Mouse (Mus musculus): ENCODE data around the gene Farp1. TPM values are rescaled to one million over a fixed set of nuclear protein-coding genes. Genes with fewer than 3 reads are reported as not detected.

The Farp1 gene
- polyA plus RNA-seq, 1 experiment = 29.2 TPM

DNA sequence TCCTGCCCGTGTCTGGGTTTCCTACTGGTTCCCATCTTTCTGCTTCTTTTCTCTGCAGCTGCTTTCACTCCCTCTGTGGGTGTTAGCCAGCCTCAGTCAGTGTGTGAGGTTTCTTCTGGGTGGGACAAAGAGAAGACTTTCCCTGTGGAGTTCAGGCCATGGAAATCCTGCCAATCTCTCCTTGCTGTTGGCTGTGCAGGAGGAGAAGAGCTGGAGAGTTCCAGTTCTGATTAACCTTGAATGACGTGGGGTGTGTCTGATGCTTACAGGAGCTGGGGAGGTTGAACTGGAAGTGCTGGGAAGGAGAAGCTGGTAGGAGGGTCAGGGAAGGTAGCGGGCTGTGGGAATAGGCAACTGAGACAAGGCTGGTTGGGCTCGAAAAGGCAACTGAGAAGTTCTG is 26.7 kb downstream of the Farp1 start:
- 0 out of 2 replicates have a peak, but pooled peaks cover 2% of the 10 kb centered on the region for H3K9me3 ChIP-seq (replicated peaks; ENCODE audit: control insufficient read depth, insufficient read depth, low read length, poor library complexity, severe bottlenecking)
- H3K4me3 ChIP-seq (ENCODE audit: low read depth, low read length) = no peak overlapping the region
- H3K4me1 ChIP-seq (ENCODE audit: control insufficient read depth, insufficient read depth, low read length) = peaks cover 2% of the 10 kb centered on the region
- H3K36me3 ChIP-seq (ENCODE audit: control insufficient read depth, insufficient read depth, low read length, poor library complexity, severe bottlenecking) = no peaks in the 10 kb centered on the region
- TF ChIP-seq POLR2A (IDR thresholded peaks at IDR 0.05; ENCODE audit: insufficient read depth, low read length) (no peak), EP300 (IDR thresholded peaks at IDR 0.05; ENCODE audit: insufficient read depth, low read depth, low read length) (no peak)
- H3K27ac ChIP-seq (ENCODE audit: insufficient read depth, low read length) = no peak overlapping the region
- no peak overlapping the region for H3K9ac ChIP-seq (ENCODE audit: low read depth, poor library complexity, severe bottlenecking)
- H3K27me3 ChIP-seq (ENCODE audit: control insufficient read depth, insufficient read depth, low read length, poor library complexity, severe bottlenecking) = no peaks in the 10 kb centered on the region

DNA sequence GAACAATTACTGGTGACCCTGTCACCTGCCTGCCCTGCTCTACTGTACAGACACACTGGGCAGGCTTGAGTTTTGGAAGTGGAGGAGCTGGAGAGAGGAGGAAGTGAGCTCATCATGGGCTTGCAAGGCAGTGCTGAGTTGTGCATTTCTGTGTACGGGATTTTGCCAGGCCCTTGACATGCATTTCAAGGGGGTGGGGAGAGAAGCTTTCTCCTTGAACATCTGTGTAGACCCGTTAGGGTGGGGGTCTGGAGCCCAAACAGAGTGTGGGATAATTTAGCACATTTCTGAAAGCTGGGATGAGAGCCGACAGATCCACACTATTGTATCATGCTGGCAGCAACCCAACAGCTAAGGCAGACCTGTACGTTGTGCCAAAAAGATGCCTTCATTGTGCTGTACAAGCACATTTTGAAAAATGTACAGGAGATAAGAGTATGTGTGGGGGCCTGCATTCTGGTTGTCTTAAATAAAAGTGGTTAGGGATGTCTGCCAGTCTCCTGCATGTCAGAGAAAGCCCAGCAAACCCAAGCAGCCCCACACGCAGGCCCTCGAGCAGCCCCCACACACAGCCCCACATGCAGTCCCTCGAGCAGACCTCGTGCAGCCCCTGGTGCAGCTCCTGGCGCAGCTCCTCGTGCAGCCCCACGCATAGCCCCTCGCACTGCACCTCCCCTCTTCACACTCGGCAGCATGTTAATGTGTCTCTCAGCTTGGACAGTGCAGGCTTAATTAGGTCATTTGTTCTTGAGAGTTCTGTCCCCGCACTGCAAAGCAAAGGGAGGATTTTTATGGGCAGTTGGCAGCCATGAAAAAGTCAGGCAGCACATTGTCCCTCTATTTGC is 27.5 kb downstream of the Farp1 start:
- H3K4me1 ChIP-seq (ENCODE audit: control insufficient read depth, insufficient read depth, low read length) = peaks cover 2% of the 10 kb centered on the region
- no peak overlapping the region for H3K27ac ChIP-seq (ENCODE audit: insufficient read depth, low read length)
- H3K9ac ChIP-seq (ENCODE audit: low read depth, poor library complexity, severe bottlenecking) = no peak overlapping the region
- H3K27me3 ChIP-seq (ENCODE audit: control insufficient read depth, insufficient read depth, low read length, poor library complexity, severe bottlenecking) = no peaks in the 10 kb centered on the region
- no peaks in the 10 kb centered on the region for H3K36me3 ChIP-seq (ENCODE audit: control insufficient read depth, insufficient read depth, low read length, poor library complexity, severe bottlenecking)
- TF ChIP-seq POLR2A (IDR thresholded peaks at IDR 0.05; ENCODE audit: insufficient read depth, low read length) (no peak), CTCF (IDR thresholded peaks at IDR 0.05; ENCODE audit: low read depth, low read length) (no peak), EP300 (IDR thresholded peaks at IDR 0.05; ENCODE audit: insufficient read depth, low read depth, low read length) (no peak)
- 0 out of 2 replicates have a peak, but pooled peaks cover 2% of the 10 kb centered on the region for H3K9me3 ChIP-seq (replicated peaks; ENCODE audit: control insufficient read depth, insufficient read depth, low read length, poor library complexity, severe bottlenecking)
- no peak overlapping the region for H3K4me3 ChIP-seq (ENCODE audit: low read depth, low read length)

DNA sequence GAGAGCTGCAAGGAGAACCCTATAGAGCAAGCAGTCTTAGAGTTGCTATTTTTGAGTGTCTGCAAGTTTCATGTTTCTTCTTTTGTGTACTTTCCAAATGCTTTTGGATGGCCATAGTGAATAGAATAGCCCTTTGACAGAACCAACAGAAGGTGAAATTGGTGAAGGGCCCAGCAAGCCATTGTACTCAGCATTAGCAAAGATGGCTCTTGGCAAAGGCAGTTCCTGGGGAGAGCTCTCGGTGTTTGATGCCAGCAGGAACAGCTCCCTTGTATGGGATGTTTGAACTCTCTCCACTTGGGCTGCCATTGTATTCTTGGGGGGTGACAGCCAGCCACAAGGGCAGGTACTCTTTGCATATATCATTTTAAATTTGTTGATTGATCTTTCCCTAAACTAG is 29.7 kb downstream of the Farp1 start:
- Histone ChIP-seq H3K27me3 (ENCODE audit: control insufficient read depth, insufficient read depth, low read length, poor library complexity, severe bottlenecking) (no peaks in the 10 kb centered on the region), H3K4me1 (ENCODE audit: control insufficient read depth, insufficient read depth, low read length) (peaks cover 2% of the 10 kb centered on the region), H3K4me3 (ENCODE audit: low read depth, low read length) (no peak overlapping the region), H3K9me3 (replicated peaks; ENCODE audit: control insufficient read depth, insufficient read depth, low read length, poor library complexity, severe bottlenecking) (0 out of 2 replicates have a peak, but pooled peaks cover 2% of the 10 kb centered on the region), H3K27ac (ENCODE audit: insufficient read depth, low read length) (no peak overlapping the region), H3K36me3 (ENCODE audit: control insufficient read depth, insufficient read depth, low read length, poor library complexity, severe bottlenecking) (no peaks in the 10 kb centered on the region), H3K9ac (ENCODE audit: low read depth, poor library complexity, severe bottlenecking) (no peak overlapping the region)
- no peak for TF ChIP-seq EP300 (IDR thresholded peaks at IDR 0.05; ENCODE audit: insufficient read depth, low read depth, low read length)
- no peak for TF ChIP-seq POLR2A (IDR thresholded peaks at IDR 0.05; ENCODE audit: insufficient read depth, low read length)
- no peak for TF ChIP-seq CTCF (IDR thresholded peaks at IDR 0.05; ENCODE audit: low read depth, low read length)

DNA sequence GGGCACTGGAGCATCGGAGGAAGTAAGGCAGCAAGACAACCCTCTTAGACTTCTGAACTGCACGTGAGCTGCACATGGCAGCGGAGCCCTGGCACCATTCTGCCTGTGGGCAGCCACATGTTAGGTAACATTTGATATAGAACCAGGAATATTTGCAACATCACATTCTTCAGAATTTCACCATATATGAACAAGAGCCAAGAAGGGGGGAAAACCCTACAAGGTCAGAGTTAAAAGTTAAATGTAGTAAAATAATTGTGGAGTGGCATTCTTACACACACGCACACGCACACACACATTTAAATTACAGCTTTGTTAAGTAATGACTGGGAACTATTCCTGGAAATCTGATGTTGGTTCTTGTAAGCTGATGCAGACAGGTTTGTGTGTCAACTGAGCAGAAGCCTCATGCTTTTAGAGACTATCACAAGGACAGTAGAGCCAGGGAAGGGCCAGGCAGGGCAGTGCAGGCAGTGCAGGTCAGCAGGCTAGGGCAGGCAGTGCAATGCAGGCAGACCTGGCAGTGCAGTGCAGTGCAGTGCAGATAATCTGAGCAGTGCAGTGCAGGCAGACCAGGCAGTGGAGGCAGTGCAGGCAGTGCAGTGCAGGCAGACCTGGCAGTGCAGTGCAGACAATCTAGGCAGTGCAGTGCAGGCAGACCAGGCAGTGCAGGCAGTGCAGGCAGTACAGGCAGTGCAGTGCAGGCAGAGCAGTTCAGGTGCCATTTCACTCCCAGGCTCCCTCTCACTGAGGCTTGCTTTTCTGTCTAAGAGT is 38.3 kb downstream of the Farp1 start:
- H3K36me3 ChIP-seq (ENCODE audit: control insufficient read depth, insufficient read depth, low read length, poor library complexity, severe bottlenecking) = no peaks in the 10 kb centered on the region
- H3K4me3 ChIP-seq (ENCODE audit: low read depth, low read length) = no peak overlapping the region
- H3K9me3 ChIP-seq (replicated peaks; ENCODE audit: control insufficient read depth, insufficient read depth, low read length, poor library complexity, severe bottlenecking) = no peaks in the 10 kb centered on the region
- no peak overlapping the region for H3K27ac ChIP-seq (ENCODE audit: insufficient read depth, low read length)
- no peaks in the 10 kb centered on the region for H3K27me3 ChIP-seq (ENCODE audit: control insufficient read depth, insufficient read depth, low read length, poor library complexity, severe bottlenecking)
- H3K9ac ChIP-seq (ENCODE audit: low read depth, poor library complexity, severe bottlenecking) = no peak overlapping the region
- no peak for TF ChIP-seq POLR2A (IDR thresholded peaks at IDR 0.05; ENCODE audit: insufficient read depth, low read length)
- no peak for TF ChIP-seq EP300 (IDR thresholded peaks at IDR 0.05; ENCODE audit: insufficient read depth, low read depth, low read length)
- TF ChIP-seq CTCF (IDR thresholded peaks at IDR 0.05; ENCODE audit: low read depth, low read length) = no peak
- H3K4me1 ChIP-seq (ENCODE audit: control insufficient read depth, insufficient read depth, low read length) = no peaks in the 10 kb centered on the region

DNA sequence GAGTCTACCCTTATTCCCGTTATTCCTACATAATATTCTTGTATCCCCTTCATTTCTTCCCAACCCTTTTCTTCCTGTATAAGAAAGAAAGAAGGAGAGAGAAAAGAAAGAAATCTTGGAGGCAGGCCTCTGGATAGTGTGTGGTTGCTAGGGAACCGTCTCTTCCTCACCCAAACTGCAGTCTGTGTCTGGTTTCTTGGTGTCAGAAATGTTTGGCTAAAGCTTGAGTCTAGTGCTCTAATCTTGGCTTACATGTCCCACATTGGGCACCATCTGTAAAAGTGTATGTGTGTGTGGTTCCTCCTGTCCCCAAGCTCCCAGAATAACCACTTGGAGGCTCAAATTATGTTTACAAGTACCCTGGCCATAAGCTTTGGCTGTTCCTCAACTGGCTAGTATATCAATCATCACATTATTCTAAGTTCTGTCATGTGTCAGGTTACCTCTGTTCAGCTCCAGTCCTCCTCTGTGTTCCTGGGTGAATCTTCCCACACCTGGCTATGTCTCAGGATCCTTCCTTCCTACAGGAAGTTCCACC is 39.3 kb downstream of the Farp1 start:
- no peak overlapping the region for H3K9ac ChIP-seq (ENCODE audit: low read depth, poor library complexity, severe bottlenecking)
- no peak overlapping the region for H3K27ac ChIP-seq (ENCODE audit: insufficient read depth, low read length)
- H3K4me1 ChIP-seq (ENCODE audit: control insufficient read depth, insufficient read depth, low read length) = no peaks in the 10 kb centered on the region
- TF ChIP-seq POLR2A (IDR thresholded peaks at IDR 0.05; ENCODE audit: insufficient read depth, low read length) (no peak), CTCF (IDR thresholded peaks at IDR 0.05; ENCODE audit: low read depth, low read length) (no peak), EP300 (IDR thresholded peaks at IDR 0.05; ENCODE audit: insufficient read depth, low read depth, low read length) (no peak)
- H3K27me3 ChIP-seq (ENCODE audit: control insufficient read depth, insufficient read depth, low read length, poor library complexity, severe bottlenecking) = no peaks in the 10 kb centered on the region
- no peaks in the 10 kb centered on the region for H3K36me3 ChIP-seq (ENCODE audit: control insufficient read depth, insufficient read depth, low read length, poor library complexity, severe bottlenecking)
- no peak overlapping the region for H3K4me3 ChIP-seq (ENCODE audit: low read depth, low read length)
- no peaks in the 10 kb centered on the region for H3K9me3 ChIP-seq (replicated peaks; ENCODE audit: control insufficient read depth, insufficient read depth, low read length, poor library complexity, severe bottlenecking)
